11 mouse cellular contexts compared by ENCODE assay signal in the genomic region with DNA sequence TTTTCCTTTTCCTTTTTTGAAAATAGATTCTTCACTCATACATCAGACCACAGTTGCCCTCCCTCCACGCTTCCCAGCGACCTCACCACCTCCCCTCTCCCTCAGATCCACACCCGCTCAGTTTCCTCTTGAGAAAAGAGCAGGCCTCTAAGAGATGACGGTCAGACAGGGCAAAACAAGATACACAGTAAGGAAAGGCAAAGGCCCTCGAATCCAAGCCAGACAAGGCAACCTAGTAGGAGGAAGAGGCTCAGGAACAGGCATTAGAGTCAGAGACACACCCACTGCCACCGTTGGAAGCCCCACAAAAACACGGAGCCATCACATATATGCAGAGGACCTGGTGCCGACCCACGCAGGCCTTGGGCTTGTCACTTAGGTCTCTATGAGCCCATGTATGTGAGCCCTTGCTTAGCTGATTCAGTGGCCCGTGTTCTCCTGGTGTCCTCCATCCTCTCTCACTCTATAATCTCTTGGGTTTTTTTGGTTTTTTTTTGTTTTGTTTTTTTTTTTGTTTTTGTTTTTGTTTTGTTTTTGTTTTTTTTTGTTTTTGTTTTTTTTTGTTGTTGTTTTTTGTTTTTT.
A peak's percentile ranks its signal among the peaks of the same experiment; 100 is the strongest.
DNase-seq lines count a peak whose midpoint lies in the region; ATAC-seq and TF ChIP-seq lines count a peak whose summit lies in the region.
"Had no signal": no experiment of that assay in that cellular context is flagged by ENCODE, and none has a peak within 500 bp of the region (broad histone marks: within the 10 kb centered on the region; RNA-seq: fewer than 3 reads in every experiment).

No protein-coding gene starts in this region.

- H3K9me3 ChIP-seq in intestine, embryonic 14.5 days (ENCODE audit: control insufficient read depth, low read length): no peaks in the 10 kb centered on the region
- no peaks in the 10 kb centered on the region for H3K9me3 ChIP-seq in intestine, postnatal 0 days (ENCODE audit: control insufficient read depth)
- H3K9me3 ChIP-seq: G1E; intestine, embryonic 15.5 days; neural tube, embryonic 12.5 days had no signal

- no peak overlapping the region for H3K9ac ChIP-seq in intestine, embryonic 14.5 days (ENCODE audit: low read length)
- H3K9ac ChIP-seq in intestine, postnatal 0 days (ENCODE audit: low read depth, low read length): no peak overlapping the region
- H3K9ac ChIP-seq: intestine, embryonic 15.5 days; neural tube, embryonic 12.5 days had no signal

- DNase-seq in intestine, embryonic 14.5 days (ENCODE audit: low spot score): no peak
- peak in 1 of 2 experiments; percentile 43 for DNase-seq in cerebellum, adult 2 months
- no peak for DNase-seq in layer of hippocampus, postnatal 14 days (ENCODE audit: low spot score in 2 of 2)
- DNase-seq in left cerebral cortex, adult 18-20 months (ENCODE audit: low spot score in 2 of 2): no peak

- H3K36me3 ChIP-seq in intestine, embryonic 14.5 days (ENCODE audit: control insufficient read depth, insufficient read depth, low read length): no peaks in the 10 kb centered on the region
- no peaks in the 10 kb centered on the region for H3K36me3 ChIP-seq in intestine, postnatal 0 days (ENCODE audit: control insufficient read depth, insufficient read depth)
- H3K36me3 ChIP-seq: G1E; intestine, embryonic 15.5 days; neural tube, embryonic 12.5 days had no signal

- WGBS in intestine, embryonic 14.5 days: 84% methylated on average over 10 of the region's 10 CpGs
- WGBS in intestine, postnatal 0 days: 85% methylated on average over 10 of the region's 10 CpGs
- WGBS in cerebellum, adult 2 months: 84% methylated on average over 10 of the region's 10 CpGs

- no peaks in the 10 kb centered on the region for H3K27me3 ChIP-seq in intestine, embryonic 14.5 days (replicated peaks; ENCODE audit: control insufficient read depth, insufficient read depth, low read length)
- H3K27me3 ChIP-seq in intestine, postnatal 0 days (replicated peaks; ENCODE audit: control insufficient read depth, insufficient read depth, low read length): no peaks in the 10 kb centered on the region
- H3K27me3 ChIP-seq in cerebellum, adult 2 months (ENCODE audit: control insufficient read depth, insufficient read depth, low read length): no peaks in the 10 kb centered on the region
- H3K27me3 ChIP-seq: intestine, embryonic 15.5 days; neural tube, embryonic 12.5 days had no signal

- no peak for TF ChIP-seq CTCF in intestine, postnatal 0 days (IDR thresholded peaks at IDR 0.05; ENCODE audit: low read depth)
- no peak for TF ChIP-seq CTCF in cerebellum, adult 2 months (IDR thresholded peaks at IDR 0.05; ENCODE audit: borderline replicate concordance, insufficient read depth, low read depth, low read length)

- H3K27ac ChIP-seq in intestine, embryonic 14.5 days (ENCODE audit: low read depth): no peak overlapping the region
- no peak overlapping the region for H3K27ac ChIP-seq in intestine, postnatal 0 days (ENCODE audit: low read depth, low read length)
- H3K27ac ChIP-seq in cerebellum, adult 2 months (ENCODE audit: insufficient read depth, low read length): 0 out of 2 replicates have a peak overlapping the region, but pooled peaks have one; percentile 1
- H3K27ac ChIP-seq: intestine, embryonic 15.5 days; neural tube, embryonic 12.5 days had no signal

- TF ChIP-seq POLR2A in cerebellum, adult 2 months (IDR thresholded peaks at IDR 0.05; ENCODE audit: borderline replicate concordance, insufficient read depth, low read length): no peak

- no peaks in the 10 kb centered on the region for H3K4me1 ChIP-seq in intestine, embryonic 14.5 days (replicated peaks; ENCODE audit: control insufficient read depth, insufficient read depth, low read length)
- no peaks in the 10 kb centered on the region for H3K4me1 ChIP-seq in intestine, postnatal 0 days (replicated peaks; ENCODE audit: control insufficient read depth, insufficient read depth, low read length)
- peaks cover 4% of the 10 kb centered on the region; the same call in 1 of the 2 replicates for H3K4me1 ChIP-seq in cerebellum, adult 2 months (ENCODE audit: control insufficient read depth, insufficient read depth, low read length)
- H3K4me1 ChIP-seq: intestine, embryonic 15.5 days; neural tube, embryonic 12.5 days had no signal

- ATAC-seq in intestine, embryonic 14.5 days (replicated peaks; ENCODE audit: low FRiP score, low TSS enrichment, low read depth): peak; percentile 50; the same call in 1 of the 2 replicates
- no peak for ATAC-seq in intestine, postnatal 0 days
- peak; percentile 22 for ATAC-seq in CD4-positive, CD25-positive, alpha-beta regulatory T cell, adult 4 months
- ATAC-seq in megakaryocyte, adult 5-6 weeks (ENCODE audit: poor library complexity, severe bottlenecking): peak; percentile 30

- no peak overlapping the region for H3K4me2 ChIP-seq in intestine, embryonic 14.5 days (ENCODE audit: low read length)
- H3K4me2 ChIP-seq in intestine, postnatal 0 days (replicated peaks; ENCODE audit: low read depth): no peak overlapping the region; the same call in 1 of the 2 replicates
- H3K4me2 ChIP-seq: intestine, embryonic 15.5 days; liver, embryonic 11.5 days; neural tube, embryonic 12.5 days had no signal

- H3K4me3 ChIP-seq in intestine, embryonic 14.5 days (ENCODE audit: low read depth, low read length): no peak overlapping the region
- no peak overlapping the region for H3K4me3 ChIP-seq in intestine, postnatal 0 days (ENCODE audit: low read depth, low read length)
- H3K4me3 ChIP-seq in cerebellum, adult 2 months (replicated peaks; ENCODE audit: insufficient read depth, low read depth, low read length): no peak overlapping the region
- H3K4me3 ChIP-seq: intestine, embryonic 15.5 days; neural tube, embryonic 12.5 days had no signal
